Mouse (Mus musculus): ENCODE measurements around the gene Plscr3.
A peak's percentile ranks its signal among the peaks of the same experiment; 100 is the strongest.

The Plscr3 gene

DNA sequence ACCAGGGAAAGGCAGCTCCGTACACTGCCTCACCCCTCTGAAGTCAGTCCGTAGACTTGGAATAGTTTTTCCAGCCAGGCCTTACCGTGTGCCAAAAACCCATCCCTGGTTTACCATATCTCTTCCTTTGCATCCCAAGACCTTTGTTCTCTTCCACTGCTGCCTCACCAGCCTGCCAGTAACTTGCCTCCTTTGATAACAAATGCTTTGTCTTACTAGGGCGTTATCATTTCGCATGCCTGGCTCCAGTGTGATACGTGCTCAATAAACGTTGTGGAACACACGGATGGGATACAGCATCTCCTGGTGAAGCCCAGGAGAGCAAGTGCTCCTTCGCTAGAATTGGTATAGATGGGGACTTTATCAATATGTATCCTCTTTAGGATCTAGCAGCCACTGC lies 21.2 kb downstream of the Plscr3 start:
- no peak for DNase-seq (ENCODE audit: low spot score)

DNA sequence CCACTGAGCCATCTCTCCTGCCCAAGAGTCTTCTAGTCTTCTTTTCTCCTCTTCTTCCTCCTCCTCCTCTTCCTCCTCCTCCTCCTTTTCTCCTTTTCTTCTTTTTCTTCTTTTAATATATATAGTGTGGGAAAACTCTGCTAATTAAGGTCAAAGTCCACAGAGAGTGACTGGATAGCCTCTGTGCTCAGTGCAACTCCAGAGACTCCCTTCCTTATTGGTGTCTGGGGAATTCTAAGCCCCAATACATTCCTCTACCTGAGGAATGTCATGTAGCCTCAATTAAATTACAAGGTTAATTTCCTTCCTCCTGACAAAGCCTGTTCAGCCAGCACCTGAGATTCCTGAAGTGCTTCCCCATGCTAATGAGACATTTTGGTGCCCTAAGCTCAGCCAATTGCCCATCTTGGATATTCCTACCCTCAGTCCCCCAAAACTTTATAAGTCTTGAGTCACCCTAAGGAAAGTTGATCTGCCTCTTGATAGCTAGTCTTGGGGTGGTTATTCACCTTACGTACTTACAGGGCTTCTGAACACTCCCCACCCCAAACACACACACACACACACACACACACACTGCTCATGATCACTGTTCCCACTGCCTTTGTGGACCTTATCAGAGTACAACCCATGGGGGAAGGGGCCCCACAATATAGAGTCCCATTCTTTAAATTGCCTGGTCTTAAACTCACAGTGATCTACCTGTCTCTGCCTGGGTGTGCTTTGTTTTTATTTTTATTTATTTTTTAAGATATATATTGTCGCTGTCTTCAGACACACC lies 24.3 kb downstream of the Plscr3 start:
- DNase-seq (ENCODE audit: low spot score): no peak

DNA sequence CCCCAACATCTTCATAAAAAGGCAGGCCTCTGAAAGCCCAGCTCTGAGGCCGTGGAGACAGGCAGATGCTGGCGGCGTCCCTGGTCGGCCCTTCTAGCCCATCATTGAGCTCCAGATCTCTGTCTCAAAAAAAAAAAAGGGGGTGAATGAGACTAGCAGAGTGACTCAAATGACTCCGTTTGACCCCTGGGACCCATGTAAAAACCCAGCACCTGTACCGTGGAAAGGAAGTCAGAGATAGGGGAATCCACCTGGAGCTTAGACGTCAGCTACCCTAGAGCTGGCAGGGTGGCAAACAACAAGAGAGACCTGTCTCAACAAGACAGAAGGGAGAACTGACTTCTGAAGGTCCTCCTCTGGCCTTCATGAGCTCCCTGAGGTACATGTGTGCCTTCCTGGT lies 25.6 kb downstream of the Plscr3 start:
- no peak for DNase-seq (ENCODE audit: low spot score)

DNA sequence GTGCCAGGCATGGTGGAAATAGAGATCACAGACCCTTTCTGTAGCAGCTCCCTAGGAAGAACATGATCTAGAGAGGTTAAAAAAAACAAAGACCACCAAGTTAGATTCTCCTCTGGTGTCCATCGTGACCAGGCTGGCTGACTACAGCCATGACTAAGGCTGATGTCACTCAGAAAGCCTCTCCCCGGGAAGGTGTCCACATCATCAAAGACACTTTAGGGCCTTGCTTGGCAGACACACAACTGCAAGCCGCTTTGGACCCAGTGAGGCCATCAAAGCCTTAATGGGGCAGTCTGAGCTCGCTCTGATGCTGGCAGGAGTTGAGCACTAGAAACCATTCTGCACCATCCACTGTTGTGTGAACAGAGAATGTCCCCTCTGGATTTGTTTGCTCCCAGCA lies 26.3 kb downstream of the Plscr3 start:
- DNase-seq (ENCODE audit: low spot score): no peak

DNA sequence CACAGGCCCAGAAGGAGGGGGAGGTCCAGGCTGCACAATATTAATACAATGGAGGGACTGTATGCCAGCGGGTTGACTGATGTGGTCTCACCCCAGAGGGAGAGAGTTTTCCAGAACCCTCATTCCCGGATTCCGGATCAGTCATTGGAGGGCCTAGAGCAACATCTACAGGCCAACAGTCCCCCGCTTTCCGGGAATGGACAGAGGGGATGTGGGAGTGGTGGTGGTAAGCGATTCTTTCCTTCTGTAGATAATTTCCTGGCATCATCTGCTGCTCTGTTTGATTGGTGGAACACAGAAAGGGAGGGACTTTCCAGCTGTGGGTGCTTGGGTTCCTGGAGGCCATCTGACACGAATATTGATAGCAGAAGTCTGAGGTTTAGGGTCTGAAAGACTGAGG lies 30.0 kb downstream of the Plscr3 start:
- no peak for DNase-seq (ENCODE audit: low spot score)

DNA sequence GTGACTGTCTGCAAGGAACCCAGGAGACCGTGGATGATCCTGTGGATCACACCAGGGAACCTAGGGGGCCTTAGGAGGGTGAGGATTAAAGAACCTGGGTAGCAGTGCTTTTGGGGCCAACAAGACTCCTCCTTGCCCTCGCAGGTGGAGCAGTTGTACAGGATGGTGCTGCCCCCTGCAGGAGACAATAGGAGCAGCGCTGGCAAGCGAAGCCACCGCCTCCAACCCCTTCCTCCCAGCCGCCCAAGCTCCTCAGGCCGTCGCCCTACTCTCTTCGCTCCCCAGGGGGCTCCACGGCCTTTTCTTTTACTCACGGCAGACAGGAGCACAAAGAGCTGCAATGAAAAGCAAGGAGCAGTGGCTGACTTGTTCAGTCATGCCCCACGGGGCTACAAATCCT lies 30.7 kb downstream of the Plscr3 start:
- DNase-seq (ENCODE audit: low spot score): peak; percentile 86

DNA sequence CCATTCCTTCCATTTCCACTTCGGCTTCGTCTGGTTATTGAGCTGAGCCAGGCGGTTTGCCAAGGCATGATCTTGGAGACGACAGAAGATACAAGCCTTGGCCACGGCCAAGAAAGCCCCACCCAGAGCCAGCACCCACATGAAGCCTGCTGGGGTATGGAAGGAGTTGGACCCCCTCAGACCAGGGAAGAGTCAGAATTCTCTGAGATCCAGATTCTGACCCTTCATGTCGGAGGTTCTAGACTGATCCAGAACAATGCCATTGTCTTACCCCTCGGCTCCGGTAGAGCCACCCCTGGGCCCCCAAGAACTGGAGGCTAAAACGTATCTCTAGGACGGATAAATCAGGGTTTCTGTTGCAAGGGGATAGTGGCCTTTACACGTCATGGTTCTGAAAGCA lies 31.7 kb downstream of the Plscr3 start, which contains the start of gene Tmem95:
TSS of gene Tmem95 (minus strand) at position 141 of the 400 bp plus-strand sequence.
- no peak for DNase-seq (ENCODE audit: low spot score)

DNA sequence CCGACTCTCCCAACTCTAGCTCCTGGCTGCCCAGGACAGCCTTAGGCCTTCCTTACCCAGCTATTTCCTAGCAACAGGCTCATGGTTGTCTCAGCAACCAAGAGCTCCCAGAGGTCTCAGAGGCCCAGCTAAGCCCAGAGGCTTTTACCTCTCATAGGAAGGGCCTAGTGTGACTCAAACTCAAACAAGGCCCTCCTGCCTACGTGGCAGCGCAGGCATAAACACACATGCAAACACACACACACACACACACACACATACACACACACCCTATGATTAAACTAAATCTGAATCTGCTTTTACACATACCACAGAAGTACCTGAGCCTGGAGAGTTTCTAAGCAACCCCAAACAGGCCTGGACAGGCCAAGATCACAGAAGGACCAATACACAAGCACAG lies 32.2 kb downstream of the Plscr3 start:
- DNase-seq (ENCODE audit: low spot score): no peak

DNA sequence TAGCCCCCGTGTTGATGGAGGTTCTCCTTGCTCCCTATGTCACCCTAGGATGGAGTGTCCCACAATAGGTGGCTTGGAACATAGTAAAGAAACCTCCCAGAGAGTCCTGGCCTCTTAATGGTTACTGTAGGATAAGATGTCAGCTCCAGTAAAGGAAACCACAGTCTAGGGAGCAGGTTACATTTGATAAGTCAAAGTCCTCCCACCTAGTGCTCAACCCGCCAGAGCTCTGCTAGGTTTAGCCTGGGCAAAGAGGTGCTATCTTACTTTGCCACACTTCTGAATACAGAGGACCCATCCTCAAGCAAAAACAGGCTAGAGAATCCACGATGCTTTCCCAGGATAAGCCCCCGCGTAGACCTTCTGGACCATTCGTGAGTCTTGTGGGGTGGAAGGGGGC lies 32.8 kb downstream of the Plscr3 start:
- DNase-seq (ENCODE audit: low spot score): no peak

DNA sequence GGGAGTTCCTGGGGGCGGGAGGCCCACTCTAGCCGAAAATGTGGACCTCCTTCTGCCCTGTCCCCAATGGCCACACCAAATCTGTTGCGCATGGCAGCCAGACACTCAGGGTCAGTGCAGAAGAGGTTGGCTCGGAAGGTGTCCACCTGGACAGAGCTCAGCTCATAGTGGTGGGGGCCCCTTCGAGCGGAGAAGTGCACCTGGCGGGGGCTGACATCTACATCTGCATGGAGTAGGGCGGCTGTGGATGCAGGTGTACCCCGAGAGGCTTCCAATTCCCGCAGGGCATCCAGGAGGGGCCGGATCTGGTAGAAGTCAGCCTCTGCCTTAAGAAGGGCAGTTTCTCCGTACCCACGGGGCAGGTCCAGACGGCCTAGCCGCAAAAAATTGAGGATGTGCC lies 33.5 kb downstream of the Plscr3 start:
- DNase-seq (ENCODE audit: low spot score): no peak

DNA sequence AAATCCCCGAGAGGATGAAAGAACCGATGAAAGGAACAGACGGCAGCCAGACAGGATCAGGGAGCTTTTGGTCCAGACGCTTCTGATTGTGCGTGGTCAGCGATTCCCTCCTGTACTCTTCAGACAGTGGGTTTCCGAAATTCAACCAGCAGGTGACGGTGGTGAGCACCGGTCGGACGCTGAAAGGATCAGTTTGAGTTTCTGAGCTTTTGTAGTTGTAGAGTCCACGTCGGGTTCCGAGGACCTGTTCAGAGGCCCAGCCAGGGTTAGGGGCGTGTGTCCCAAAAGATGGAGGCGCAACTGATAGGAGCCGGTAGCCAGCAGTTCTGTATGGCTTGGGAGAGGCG lies 34.3 kb downstream of the Plscr3 start:
- peak; percentile 74 for DNase-seq (ENCODE audit: low spot score)

DNA sequence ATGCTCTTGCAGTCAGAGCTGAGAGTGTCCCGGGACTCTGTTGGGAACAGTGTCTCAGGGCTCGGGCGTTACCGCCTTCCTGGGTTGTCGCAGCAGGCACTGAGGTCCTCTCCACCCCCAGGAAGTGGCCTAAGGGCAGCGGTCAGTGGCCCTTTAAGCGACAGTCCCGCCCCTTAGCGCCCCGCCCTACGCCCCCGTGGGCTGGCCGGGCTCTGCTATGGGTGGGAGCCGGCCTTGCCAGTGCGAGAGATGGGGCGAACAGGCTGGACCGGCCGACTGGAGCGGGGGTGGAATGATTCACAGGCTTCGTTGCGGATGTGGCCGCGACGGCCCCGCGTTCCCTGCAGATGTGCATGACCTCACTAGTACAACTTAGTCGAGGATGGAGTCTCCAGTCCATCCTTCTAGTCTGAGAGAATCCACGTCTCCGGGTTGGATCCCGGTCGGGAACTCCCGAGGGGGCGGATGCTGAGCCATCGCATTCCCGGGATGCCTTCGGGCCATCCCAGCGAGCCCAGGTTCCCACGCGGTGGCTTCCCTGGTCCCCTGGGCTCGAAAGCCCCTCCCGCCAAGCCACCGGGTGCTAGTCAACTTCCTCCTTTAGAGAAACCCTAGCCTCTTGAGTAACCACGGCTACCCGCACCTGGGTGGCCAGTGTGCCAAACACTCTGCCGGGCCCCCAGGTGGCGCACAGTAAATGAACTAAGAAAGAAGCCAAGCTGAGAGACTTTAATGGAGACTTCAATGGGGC lies 34.9 kb downstream of the Plscr3 start, which contains the start of gene Kctd11:
TSS of gene Kctd11 (minus strand) at position 554 of the 751 bp plus-strand sequence.
- no peak for DNase-seq (ENCODE audit: low spot score)

DNA sequence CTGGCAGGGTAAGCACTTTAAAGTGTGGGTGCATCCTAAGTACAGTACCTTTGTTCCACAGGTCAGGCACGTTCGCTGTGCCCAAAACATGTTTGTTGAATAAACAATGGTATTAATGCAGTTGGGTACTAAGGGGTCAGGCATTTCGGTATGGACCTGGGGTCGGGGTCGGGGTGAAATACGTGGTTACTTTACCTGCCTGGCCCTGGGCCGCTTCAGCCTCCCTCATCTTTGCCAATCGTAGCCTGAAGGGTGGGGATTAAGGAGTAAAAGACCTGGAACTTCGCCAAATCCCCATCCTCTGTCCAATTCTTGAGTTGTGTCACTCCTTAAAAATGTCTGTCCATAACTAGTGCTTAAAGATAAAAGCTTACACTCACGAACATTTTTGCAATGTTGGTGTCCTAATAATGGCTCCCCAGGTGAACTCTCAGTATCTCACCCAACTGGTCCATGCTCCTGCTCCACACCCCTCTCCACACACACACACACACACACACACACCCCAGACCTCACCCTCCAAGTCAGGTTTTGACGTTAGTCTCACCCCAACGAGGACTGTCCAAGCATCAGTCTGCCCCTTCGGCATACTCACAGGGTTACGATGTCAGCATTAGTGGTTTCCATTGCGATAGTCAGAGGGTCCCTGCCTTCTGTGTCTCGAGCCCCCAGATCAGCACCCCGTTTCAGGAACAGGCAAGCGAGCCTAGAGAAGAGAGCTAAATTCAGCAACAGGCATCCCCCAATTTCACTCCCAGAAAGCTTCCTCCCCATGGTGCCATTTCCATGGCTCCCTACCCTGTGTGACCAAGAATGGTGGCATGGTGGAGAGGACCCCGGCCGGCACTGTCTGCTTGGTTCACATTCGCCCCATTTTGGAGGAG lies 35.9 kb downstream of the Plscr3 start:
- no peak for DNase-seq (ENCODE audit: low spot score)

DNA sequence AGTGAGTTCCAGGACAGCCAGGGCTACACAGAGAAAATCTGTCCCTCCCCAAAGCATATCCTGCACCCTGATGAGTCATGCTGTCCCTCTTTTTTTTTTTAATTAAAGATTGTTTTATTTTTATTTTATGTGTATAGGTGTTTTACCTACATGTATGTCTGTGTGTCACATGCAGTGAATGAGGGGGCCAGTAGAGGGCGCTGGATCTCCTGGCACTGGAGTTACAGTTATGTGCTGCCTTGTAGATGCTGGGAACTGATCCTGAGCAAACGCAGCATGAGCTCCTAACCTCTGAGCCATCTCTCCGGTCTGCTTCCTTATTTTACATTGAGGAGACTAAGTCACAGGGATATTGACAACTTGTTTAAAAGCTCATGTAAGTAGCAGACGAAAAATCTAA lies 36.9 kb downstream of the Plscr3 start:
- no peak for DNase-seq (ENCODE audit: low spot score)

DNA sequence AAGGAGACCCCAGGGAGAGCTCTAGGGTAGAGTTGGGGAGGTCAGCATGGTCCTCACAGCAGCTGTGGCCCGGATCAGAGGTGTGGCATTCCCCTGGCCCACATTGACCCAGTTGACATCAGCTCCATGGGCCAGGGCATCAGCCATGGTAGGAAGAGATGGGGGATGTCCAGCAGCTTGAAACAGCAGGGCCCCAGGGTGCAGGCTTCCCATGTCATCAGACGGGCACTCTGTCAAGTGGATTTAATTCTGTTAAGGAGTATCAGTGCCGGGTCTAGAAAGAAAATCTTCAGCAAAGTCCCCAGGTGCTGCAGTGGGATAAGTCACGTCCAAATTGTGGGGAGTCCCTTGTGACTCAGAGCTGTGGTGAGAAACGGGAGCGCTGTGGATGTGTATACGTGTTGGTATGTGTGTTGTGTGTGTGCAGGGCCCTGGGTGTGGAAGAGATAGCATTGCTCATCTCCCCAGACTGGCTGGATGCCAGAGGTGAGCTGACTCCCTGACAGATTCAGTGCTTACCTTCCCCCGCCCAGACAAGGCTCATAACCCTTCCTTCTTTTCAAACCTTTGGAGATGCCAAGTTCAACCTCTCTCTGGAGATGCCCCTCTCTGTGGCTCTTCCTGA lies 37.5 kb downstream of the Plscr3 start:
- no peak for DNase-seq (ENCODE audit: low spot score)

DNA sequence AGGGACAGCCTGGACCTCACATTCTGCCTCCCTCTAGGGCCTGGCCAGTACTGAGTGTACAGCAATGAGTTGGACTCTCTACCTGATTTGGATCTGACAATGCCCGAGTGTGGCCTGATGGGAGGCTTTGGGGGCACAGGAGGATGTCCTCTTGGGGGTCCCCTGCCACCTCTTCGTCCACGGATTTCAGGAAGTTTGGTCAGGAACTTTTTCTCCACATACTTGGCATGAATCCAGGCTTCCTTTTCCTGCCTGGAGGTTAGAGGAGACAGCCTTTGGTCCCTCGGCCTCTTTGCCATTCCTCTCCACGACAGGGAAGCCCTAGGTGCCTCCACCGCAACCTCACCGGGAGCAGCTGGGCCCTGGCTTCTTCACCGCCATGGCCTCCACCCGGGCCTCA lies 38.1 kb downstream of the Plscr3 start:
- no peak for DNase-seq (ENCODE audit: low spot score)

DNA sequence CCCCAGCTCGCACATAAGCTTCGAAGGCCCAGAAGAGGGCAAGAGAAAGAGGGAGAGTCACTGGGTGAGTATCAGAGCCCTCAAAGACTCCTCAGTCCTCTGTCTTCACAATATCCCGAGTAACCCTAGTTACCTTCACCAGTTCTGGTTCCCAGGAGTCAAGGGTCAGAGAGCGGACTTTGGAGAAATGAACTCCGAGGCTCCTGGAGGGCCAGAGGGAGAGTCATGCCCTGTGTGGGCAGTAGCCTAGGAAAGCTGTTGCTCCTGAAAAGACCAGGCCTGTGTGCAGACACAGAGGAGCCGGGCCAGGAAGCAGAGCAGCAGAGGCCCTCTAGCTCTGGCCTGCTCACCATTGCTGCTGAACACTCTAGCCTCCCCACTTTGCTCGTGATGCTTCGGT lies 38.5 kb downstream of the Plscr3 start:
- DNase-seq (ENCODE audit: low spot score): no peak

DNA sequence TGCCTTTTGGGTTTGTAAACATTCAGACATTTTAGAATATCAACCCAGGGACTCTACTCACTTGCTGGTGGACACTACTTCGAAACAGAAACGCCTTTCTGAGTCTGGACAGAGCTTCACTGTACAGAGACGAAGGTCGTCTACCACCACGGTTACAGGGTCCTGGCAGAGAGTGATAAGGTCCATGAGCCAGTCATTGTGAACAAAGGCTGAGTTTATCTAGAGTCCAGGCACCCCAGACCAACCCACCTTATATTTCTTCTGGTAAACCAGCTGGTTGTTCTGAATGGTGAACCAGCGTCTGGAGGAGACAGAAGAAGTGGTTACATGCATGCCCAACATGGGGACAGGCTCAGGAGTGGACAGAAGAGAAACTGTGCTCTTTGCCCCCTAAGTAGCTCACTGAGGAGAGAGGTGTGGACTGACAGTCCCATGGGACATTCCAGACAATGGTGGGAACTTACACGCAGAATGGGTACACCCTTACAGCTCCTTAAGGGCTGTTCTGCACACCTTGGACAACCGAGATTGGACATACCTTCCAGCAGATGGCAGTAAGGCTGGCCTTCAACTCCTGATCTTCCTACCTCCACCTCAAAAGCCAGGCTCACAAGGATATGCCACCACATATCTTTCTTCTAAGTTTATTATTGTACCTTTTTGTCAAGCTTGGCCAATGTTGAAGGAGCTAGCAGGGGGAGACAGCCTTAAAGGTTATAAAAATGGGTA lies 40.9 kb downstream of the Plscr3 start:
- DNase-seq (ENCODE audit: low spot score): no peak

DNA sequence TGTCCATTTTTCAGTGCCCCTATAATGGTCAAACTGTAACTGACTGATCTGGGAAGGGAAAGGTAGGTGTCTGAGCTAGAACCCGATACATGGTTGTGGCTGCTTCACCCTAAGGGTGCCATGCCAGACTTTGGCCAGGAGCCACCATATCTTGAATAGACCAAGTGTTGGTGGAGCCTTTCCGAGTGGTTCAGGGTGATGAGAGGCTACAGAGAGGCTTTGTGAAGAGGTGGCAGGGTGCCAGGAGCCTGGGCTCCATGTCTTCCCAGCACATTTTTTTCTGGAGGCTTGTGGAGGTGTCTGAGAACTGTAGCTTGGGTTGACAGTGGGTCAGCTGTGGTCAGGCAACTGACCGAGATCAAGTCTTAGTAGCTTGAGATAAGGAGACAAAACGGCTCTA lies 45.3 kb downstream of the Plscr3 start:
- DNase-seq (ENCODE audit: low spot score): no peak

DNA sequence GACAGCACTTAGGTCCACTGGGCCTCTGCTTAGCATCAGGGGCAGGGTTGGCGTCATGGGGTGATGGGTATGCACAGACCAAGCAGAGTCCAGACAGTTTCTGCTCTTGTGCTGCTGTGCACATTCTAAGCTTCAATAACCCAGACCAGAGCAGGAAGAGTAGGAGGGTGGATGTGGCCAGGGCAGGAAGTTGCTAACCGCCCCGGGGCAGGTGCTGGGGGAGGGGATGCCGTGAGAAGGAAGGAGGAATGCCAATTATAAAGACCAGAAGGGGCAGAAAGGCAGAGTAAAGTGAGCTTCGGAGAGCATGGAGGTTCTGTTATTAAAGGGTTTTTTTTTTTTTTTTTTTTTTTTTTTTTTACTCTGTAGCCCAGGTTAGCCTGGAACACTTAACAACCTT lies 48.5 kb downstream of the Plscr3 start:
- no peak for DNase-seq (ENCODE audit: low spot score)

DNA sequence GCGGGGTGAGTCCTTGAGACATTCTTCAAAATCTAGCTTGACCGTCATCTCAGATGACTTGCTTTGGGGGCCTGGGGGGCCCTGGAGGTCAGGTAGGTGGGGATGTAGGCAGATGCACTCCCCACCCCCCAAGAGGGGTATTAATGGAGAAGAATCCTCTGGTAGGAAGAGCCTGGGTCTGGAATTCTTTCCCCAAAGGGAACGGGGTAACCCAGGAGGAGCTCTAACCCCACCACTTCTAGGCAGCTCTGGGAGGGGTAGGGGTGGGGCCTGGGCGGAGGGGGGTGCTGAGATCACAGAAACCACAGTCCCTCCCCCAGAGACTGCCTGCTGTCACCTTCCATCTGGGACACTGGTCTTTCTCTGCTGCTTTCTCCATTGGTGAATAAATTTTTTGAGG lies 49.1 kb downstream of the Plscr3 start, which contains the start of gene Acap1:
TSS of gene Acap1 (minus strand) at position 249 of the 400 bp plus-strand sequence.
- no peak for DNase-seq (ENCODE audit: low spot score)

Data from c-Kit-positive CD71-positive TER-119-positive erythroid progenitor cells, embryonic 14.5 days (primary cell).